Mouse (Mus musculus): ENCODE results near the gene Iqsec1. TPM values are rescaled to one million over a fixed set of nuclear protein-coding genes. Genes with fewer than 3 reads are reported as not detected.

Iqsec1 gene
- total RNA-seq, 2 experiments from 2014 or later: 137 to 174 TPM

DNA sequence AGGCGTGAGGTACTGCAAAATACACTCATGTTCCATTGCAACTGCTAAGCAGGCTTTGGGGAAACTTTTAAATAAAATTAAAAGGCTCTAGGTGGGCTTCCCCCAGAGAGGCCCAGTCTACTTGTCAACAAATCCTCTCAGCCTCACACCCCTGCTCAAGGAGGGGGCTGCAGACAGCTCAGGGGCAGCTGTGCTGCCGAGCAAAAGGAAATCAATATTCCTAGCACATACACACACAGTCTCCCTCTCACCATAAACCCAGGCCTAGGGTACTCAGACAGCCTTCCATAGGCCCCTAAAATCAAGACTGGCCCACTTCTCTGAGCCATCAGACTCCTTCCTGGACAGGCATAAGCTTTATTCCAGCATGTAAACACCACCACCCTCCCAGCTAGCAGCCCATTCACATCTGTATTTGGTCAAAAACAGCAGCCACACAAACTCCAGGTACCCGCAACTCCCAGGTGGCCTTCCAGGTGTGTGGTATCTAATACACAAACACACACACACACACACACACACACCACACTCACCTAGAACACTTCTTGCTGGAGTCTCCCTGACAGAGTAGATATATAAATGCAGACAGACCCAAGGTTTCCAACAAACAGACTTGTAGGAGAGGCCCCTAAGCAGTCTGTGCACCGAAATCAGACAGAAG is 273.1 kb downstream of the Iqsec1 start:
- intact Hi-C loops (cut with DNase I): no loop called here
- no peak for DNase-seq

DNA sequence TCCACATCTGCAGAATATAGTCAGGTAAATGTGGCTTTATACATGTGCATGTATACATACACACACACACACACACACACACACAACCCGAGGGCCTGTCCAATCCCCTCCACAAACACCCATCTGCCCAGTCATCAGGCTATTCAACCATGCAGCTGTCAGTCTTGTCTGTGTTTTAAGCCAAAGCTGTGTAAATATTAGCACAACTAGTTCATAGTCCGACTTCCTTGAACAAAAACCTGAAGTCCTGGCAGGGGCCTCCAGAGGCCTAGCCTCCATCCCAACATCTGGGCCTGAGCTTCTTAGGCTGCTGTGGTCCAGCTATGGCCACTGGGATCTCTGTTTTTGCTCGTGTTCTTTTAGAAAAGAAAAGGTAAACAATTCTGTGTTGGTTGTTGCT is 274.8 kb downstream of the Iqsec1 start:
- DNase-seq: no peak
- intact Hi-C loops (cut with DNase I): no loop called here

DNA sequence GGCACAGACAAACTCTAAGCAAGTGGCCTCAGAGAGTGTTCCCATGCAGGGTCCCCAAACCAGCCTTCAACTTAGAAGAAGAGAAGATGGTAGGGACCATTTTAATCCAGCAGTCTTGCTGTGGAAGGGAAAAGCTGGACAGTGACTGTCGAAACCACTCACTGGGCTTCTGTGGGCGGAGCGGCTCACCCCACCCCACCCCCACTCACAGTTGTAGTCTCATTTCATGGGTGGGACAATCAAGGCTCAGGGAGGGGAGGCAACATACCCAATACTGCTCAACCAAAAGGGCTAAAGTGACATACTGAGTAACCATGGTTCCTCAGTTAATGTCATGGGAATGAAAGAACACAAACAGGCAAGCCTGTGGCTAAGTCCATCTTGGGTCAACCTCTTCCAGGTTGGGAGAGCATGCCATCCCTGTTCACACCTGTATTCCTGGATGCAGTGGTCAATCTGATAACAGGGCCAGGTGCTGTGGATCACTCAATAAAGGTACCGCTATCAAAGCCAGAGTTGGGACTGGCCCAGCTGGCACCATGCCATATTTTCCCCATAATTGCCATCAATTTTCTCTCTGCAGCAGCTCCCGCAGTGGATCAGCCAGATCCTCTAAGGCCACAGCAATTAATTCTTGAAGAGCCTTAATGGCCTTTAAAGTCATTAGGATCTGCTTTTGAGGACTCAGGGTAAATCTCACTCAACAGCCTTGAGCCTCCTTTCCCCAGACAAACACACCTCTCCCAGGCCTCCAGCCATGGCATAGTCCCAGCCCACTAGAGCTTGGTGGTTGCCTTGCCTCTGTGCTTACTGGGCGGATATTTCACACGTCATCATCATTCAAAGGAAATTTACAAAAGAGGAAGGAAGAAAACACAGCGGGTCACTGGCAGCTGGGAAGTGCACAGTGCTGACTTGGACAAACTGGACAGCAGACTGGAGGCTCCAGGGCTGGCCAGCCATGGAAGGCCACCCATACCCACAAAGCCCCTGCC is 275.7 kb downstream of the Iqsec1 start:
- peak; percentile 56 for DNase-seq
- intact Hi-C loops (cut with DNase I): no loop called here

DNA sequence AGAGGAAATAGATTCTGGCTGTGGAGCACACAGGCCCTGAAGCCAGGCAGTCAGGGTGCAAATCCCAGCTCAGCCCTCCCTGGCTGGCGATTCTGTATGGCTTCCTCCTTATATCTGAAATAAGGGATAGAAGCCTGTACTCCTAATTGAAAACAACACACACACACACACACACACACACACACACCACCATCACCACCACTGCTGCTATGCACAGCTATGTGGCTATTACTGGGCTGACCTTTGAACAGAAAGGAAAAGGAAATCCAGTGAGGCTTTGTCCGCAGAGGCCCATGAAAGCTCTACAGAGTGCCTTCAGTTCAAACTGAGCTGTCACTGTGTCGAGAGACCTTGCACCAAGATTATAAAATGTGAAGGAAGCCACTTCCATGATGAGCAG is 276.4 kb downstream of the Iqsec1 start:
- intact Hi-C loops (cut with DNase I): no loop called here
- no peak for DNase-seq

GRCm38 (mm10) chr6:90711476-90712035 is 276.9 kb downstream of the Iqsec1 start:
- intact Hi-C loops (cut with DNase I): no loop called here
- peak; percentile 86 for DNase-seq

DNA sequence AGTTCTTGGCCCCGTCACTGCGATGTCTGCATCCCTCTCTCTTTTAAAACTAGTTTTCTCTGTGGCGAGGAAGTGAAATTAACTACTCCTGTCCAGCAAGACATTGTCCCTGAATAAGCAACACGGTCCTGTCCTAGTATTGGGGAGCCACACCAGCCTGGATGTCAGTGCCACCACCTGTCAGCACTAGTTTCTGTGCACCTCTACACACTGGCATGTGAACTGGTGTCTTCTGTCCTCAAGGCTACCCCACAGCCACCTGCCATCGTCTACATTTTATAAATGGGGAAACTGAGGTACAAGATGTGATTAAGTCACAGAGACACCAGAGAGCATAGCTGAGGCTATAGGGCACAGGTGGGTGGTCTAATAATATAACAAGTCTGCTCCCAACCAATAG is 277.7 kb downstream of the Iqsec1 start:
- intact Hi-C loops (cut with DNase I): no loop called here
- no peak for DNase-seq

DNA sequence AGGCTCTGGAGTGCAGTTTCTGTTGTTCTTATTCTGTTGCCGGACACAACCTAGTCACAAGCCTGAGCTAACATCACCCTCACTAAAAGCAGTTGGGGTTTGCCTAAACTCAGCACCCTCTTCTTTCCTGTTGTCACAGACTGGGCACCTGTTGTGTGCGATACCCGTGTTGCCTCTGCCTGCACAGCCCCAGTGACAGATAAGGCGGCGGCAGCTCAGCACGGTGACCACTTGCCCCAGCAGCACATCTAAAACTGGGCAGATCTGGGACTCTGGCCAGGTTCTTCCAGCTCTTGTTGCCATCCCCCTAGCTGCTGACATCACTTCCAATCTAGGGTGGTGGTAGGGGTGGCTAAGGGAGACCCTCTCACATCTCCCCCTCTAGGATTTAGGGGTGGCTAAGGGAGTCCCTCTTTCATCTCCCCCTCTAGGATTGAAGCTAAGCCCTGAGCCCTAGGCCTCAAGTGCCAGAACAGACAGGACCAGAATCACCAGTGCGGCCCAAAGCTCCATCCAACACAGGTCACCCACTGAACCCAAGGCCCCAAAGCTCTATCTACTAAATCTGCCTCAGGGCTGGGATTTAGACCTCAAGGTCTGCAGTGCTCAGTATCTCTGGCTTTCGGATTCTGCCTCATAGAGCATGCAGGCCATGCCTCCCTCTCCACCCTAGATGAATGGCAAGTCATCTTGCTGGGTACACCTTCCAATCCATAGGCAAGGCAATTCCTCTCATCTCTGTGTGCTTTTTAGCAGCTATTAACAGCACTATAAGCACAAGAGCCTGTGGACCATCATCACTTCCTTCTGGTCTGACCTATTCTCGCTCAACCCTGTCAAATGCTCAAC is 278.3 kb downstream of the Iqsec1 start:
- DNase-seq: peak; percentile 41
- intact Hi-C loops (cut with DNase I): no loop called here

- DNase-seq: no peak
- intact Hi-C loops (cut with DNase I): no loop called here
Observed at GRCm38 (mm10) chr6:90708061-90708618, 280.3 kb downstream of the Iqsec1 start.

GRCm38 (mm10) chr6:90707143-90707542 is 281.3 kb downstream of the Iqsec1 start:
- intact Hi-C loops (cut with DNase I): no loop called here

DNA sequence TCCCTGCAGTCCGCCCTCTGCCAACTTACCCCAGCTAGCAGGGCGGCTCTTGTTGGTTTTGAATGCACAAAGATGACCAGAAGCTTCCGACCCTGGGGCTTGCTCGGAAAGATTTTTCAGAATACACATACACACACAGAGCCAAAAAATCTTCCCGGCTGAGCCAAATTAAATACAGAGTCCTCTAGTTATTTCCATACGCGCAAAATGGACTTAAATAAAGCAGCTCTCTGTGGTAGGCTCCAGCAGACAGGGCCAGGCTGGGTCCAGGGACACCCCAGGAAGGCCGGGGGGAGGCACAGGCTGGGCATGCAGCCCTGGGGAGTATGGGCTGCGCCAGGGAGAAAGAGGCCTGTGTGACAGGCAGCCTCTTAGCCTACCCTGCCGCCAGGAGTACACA is 282.0 kb downstream of the Iqsec1 start:
- intact Hi-C loops (cut with DNase I): no loop called here
- peak; percentile 58 for DNase-seq

More at GRCm38 (mm10) chr6:90707143-90707542, 281.3 kb downstream of the Iqsec1 start:
- DNase-seq: no peak

DNA sequence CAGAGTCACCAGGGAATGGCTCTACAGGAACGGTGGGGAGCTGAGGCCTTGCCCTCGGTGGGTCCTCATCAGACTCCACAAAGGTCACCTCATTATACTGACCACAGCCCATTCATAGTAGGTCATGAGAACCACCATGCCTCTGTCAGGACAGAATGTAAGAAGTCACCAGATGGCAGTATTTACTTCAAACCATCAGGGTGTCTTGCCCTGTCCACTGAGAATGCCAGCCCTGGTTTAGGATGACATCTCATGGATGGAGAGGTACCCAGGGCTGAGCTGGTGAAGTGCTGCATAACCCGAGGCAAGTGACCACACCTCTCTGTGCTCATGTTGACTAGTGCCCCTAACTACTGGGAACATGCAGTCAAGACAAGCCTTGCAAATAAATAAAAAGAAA is 282.7 kb downstream of the Iqsec1 start:
- intact Hi-C loops (cut with DNase I): no loop called here
- no peak for DNase-seq

- DNase-seq: peak; percentile 92
- intact Hi-C loops (cut with DNase I): no loop called here
Observed at GRCm38 (mm10) chr6:90704705-90705344, 283.7 kb downstream of the Iqsec1 start.

DNA sequence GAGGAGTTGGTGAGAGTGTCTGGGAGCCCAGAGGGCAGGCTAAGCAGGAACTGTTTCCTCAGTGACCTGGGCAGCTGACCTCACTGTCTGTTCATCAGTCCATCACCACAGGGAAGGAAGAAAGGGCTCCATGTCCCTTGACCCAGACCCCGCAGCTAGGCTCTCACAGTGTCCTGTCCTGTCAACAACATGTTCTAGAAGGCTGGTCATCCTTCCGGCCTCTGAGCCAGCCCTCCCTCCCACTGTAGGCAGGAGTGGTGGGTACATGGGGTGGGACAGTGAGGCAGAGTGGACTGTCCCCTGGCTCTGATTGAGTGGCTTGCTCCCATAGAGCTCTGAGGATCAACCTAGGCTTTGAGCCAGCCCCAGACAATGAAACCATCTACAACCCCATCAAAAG is 284.7 kb downstream of the Iqsec1 start:
- no peak for DNase-seq
- intact Hi-C loops (cut with DNase I): no loop called here

- DNase-seq: peak; percentile 32
- intact Hi-C loops (cut with DNase I): no loop called here
Observed at GRCm38 (mm10) chr6:90702837-90703735, 285.4 kb downstream of the Iqsec1 start.

DNA sequence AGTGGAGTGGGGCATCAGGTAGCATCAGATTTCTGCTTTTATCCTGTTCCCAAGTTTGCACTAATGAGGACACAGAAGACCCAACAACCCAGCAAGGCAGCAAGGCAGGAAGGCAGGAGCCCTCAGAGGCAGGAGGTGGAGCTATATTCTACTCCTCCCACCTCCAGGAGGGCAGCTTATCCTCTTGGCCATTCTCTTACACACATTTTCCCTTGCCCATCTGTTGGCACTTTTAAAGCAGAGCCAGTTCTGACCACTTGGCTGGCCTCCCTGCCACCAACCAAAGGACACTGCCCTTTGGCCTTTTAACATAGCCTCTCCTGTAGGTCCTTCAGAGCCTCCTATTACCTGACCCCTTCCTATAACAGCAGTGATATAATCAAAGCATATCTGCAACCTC is 286.3 kb downstream of the Iqsec1 start:
- DNase-seq: no peak
- intact Hi-C loops (cut with DNase I): no loop called here

DNA sequence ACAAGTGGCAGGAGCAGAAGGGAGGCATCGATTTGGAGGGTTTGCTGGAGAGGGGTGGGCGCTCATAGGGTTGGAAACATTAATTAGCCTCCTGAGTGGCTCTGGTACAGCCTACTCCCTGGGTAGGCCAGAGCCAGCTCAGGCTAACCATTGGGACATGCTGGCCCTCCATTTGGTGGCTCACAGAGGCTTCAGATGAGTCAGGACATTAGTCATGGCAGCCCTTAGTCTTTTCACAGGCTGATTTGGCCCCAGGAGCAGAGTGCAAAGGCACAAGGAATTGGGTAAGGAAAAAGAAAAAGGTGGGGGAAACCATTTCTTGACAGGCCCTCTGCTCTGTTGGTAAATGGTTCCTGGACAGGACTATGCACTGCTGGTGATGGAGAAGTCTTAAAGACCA is 287.1 kb downstream of the Iqsec1 start:
- intact Hi-C loops (cut with DNase I): no loop called here
- DNase-seq: no peak

GRCm38 (mm10) chr6:90700737-90701136 is 287.7 kb downstream of the Iqsec1 start:
- intact Hi-C loops (cut with DNase I): no loop called here
- DNase-seq: no peak

DNA sequence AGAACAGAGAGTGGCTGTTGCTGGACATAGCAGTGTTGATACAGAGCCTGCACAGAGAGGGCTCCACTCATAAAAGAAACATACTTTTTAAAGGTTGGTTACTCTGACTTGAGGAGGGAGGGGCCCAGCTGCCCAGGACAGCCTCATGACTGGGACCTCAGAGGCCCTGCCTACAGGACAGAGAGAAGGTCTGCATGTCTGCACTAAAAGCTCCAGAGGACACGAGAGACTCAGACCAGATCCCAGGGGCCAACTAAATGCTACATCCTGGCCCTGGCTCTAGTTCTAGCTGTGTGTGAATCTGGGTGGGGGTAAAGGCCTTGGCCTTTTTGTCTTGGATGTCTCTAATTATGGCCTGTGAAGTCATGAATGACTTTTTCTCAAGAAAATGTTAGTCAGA is 288.4 kb downstream of the Iqsec1 start:
- DNase-seq: no peak
- intact Hi-C loops (cut with DNase I): no loop called here

- no peak for DNase-seq
- intact Hi-C loops (cut with DNase I): no loop called here
Observed at GRCm38 (mm10) chr6:90698843-90699242, 289.6 kb downstream of the Iqsec1 start.
